Mouse (Mus musculus) myocyte (in vitro differentiated cells): ENCODE results near the gene Akt1s1.

Experiments
- MAX ChIP-seq: IDR thresholded peaks from one replicate; pipeline ENCODE4 v1.6.1; 2011; ENCODE audit warnings: low read depth, mild to moderate bottlenecking, control low read depth
- USF1 ChIP-seq: IDR thresholded peaks from one replicate; pipeline ENCODE4 v1.6.1; 2011; ENCODE audit warnings: low read depth, mild to moderate bottlenecking, control low read depth, moderate library complexity

GRCm38 (mm10) chr7:44863210-44863609 lies 14.4 kb downstream of the Akt1s1 start:
- TF ChIP-seq USF1 (no peak), MAX (no peak)
